Mouse (Mus musculus) ES-Bruce4 (cell line): Measurements from ENCODE around the gene Pomt1.

Experiments used
- CTCF ChIP-seq: IDR thresholded peaks from one replicate; pipeline ENCODE4 v1.8.1; 2011; ENCODE audit warnings: low read depth, low read length
- EP300 ChIP-seq: IDR thresholded peaks from 2 replicates; pipeline ENCODE4 v1.6.1; 2011; ENCODE audit warnings: low read depth, low read length; ENCODE audit not compliant: insufficient read depth

DNA sequence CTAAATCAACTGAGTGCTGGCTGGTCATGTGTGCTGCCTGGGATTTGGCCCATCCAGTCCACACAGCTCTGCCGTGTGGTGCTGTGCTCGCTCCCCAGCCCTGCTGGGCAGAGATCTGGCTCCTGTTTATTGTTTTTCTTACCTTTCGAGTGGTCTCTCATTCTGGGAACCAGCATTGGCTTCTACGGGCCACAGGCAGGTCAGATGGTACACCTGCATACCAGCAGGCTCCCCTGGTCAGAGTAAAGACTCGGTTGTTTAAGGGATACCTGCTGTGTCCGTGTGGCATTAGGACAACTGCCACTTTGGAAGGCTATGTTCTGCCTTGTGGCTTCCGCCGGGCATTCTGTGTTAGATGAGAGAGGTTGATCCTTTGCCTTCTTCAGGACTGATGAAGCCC lies 24.7 kb upstream of the Pomt1 start:
- TF ChIP-seq EP300 (no peak), CTCF (no peak)
